ENCODE assay signal across 8 mouse cellular contexts in the genomic region with DNA sequence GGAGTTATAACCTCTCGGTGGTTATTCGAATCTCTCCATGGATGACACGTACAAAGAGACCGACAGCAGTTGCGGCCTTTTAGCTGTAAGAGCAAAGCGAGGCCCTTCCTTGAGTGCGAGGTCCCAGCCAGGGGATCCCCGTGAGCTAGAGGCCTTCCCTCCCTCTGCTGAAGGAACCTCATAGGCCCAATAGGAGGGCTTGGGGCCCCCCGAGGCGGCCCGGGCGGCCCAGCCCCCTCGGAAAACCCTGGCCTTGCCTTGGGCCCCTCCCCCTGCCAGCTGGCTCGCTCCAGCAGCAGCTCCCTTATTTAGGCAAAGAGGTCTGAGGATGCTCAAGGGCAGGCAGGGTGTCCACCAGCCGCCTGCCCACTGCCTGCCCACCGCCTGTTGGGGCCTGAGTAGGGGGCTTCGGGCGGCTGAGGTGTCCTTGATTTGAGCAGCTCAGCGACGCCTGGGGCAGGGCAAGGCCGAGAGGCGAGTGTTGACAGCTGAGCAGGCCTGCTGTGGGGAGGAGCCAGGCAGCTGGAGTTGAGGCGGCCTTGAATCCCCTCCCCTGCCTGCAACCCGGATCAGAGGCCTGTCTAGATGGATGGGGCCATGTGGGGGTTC. TPM values are rescaled to one million over a fixed set of nuclear protein-coding genes. Genes with fewer than 3 reads are reported as not detected.
DNase-seq lines count a peak whose midpoint lies in the region; ATAC-seq lines count a peak whose summit lies in the region.

No protein-coding gene starts in this region.

- H3K4me3 ChIP-seq in forebrain, embryonic 10.5 days, result peak overlapping the region; percentile 77
- peak overlapping the region; percentile 81 for H3K4me3 ChIP-seq in hindbrain, embryonic 13.5 days
- peak overlapping the region; percentile 81 for H3K4me3 ChIP-seq in midbrain, embryonic 13.5 days (replicated peaks)

- H3K9me3 ChIP-seq in forebrain, embryonic 10.5 days, result no peaks in the 10 kb centered on the region
- no peaks in the 10 kb centered on the region for H3K9me3 ChIP-seq in hindbrain, embryonic 13.5 days
- no peaks in the 10 kb centered on the region for H3K9me3 ChIP-seq in midbrain, embryonic 13.5 days

- H3K27me3 ChIP-seq in forebrain, embryonic 10.5 days (ENCODE audit: poor library complexity, severe bottlenecking), result peaks cover 76% of the 10 kb centered on the region
- H3K27me3 ChIP-seq in hindbrain, embryonic 13.5 days, result peaks cover 20% of the 10 kb centered on the region
- H3K27me3 ChIP-seq in midbrain, embryonic 13.5 days, result peaks cover 18% of the 10 kb centered on the region

- ATAC-seq in hindbrain, embryonic 13.5 days (ENCODE audit: low FRiP score), result peak; percentile 12
- peak; percentile 47 for ATAC-seq in midbrain, embryonic 13.5 days

- intact Hi-C loops in gastrocnemius, postnatal 36 days (cut with DNase I), result no loop called here

- DNase-seq in gastrocnemius, postnatal 10 days, result peak; percentile 36
- no peak for DNase-seq in gastrocnemius, postnatal 36 days
- DNase-seq in adrenal gland, adult (ENCODE audit: inconsistent age in 2 of 2, low spot score in 1 of 2), result peak; percentile 81 to 92
- DNase-seq in forebrain, embryonic 10.5 days (ENCODE audit: extremely low spot score, low spot score), result peak; percentile 60
- DNase-seq in thymus, postnatal 0 days (ENCODE audit: low spot score), result peak; percentile 70
- no peak for DNase-seq in layer of hippocampus, adult 9-11 months

- peak overlapping the region; percentile 87 for H3K4me2 ChIP-seq in hindbrain, embryonic 13.5 days
- peak overlapping the region; percentile 99 for H3K4me2 ChIP-seq in midbrain, embryonic 13.5 days (replicated peaks)

- H3K27ac ChIP-seq in forebrain, embryonic 10.5 days, result peak overlapping the region; percentile 86
- peak overlapping the region; percentile 98 for H3K27ac ChIP-seq in hindbrain, embryonic 13.5 days
- peak overlapping the region; percentile 98 for H3K27ac ChIP-seq in midbrain, embryonic 13.5 days

- H3K4me1 ChIP-seq in forebrain, embryonic 10.5 days, result peaks cover 68% of the 10 kb centered on the region
- peaks cover 65% of the 10 kb centered on the region for H3K4me1 ChIP-seq in hindbrain, embryonic 13.5 days (replicated peaks)
- H3K4me1 ChIP-seq in midbrain, embryonic 13.5 days (replicated peaks), result peaks cover 64% of the 10 kb centered on the region

- peak overlapping the region; percentile 94 for H3K9ac ChIP-seq in hindbrain, embryonic 13.5 days
- peak overlapping the region; percentile 96 for H3K9ac ChIP-seq in midbrain, embryonic 13.5 days (replicated peaks)

- no peaks in the 10 kb centered on the region for H3K36me3 ChIP-seq in forebrain, embryonic 10.5 days (replicated peaks)
- no peaks in the 10 kb centered on the region for H3K36me3 ChIP-seq in hindbrain, embryonic 13.5 days
- H3K36me3 ChIP-seq in midbrain, embryonic 13.5 days, result 0 out of 2 replicates have a peak, but pooled peaks cover 2% of the 10 kb centered on the region

- under 1% methylated on average over 24 of the region's 24 CpGs for WGBS in forebrain, embryonic 10.5 days
- 2% methylated on average over 24 of the region's 24 CpGs for WGBS in hindbrain, embryonic 13.5 days
- WGBS in midbrain, embryonic 13.5 days, result 1% methylated on average over 19 of the region's 24 CpGs

RNA-seq across cellular contexts. Expression of gene Kcnh2, which starts 1.0 kb away (rescaled TPM):
- 10 to 100 TPM in 1 of 2 experiments, 1 to 10 TPM in 1; 5.4 to 10.8 TPM for total RNA-seq in gastrocnemius, postnatal 10 days (2021)
- total RNA-seq in gastrocnemius, postnatal 36 days (2021), result 1 to 10 TPM; 2.2 to 2.6 TPM
- polyA plus RNA-seq in forebrain, embryonic 10.5 days (2016; fragmentation: Nextera tagmentation; extraction: Ambion mirVana), result 17.8 and 21.3 TPM in 2 replicates
- 12.8 and 14.2 TPM in 2 replicates for polyA plus RNA-seq in hindbrain, embryonic 13.5 days (2015; fragmentation: Nextera tagmentation; extraction: Ambion mirVana)
- 9.0 and 10.3 TPM in 2 replicates for polyA plus RNA-seq in midbrain, embryonic 13.5 days (2015; fragmentation: Nextera tagmentation; extraction: Ambion mirVana)
- 5.3 and 7.2 TPM in 2 replicates for polyA plus RNA-seq in thymus, postnatal 0 days (2015; fragmentation: Nextera tagmentation; extraction: Ambion mirVana)

RNA-seq across cellular contexts. Expression of gene Nos3, which starts 12.3 kb away (rescaled TPM):
- 10 to 100 TPM in 1 of 2 experiments, 1 to 10 TPM in 1; 7.7 to 11.2 TPM for total RNA-seq in gastrocnemius, postnatal 10 days (2021)
- 1 to 10 TPM; 4.9 to 5.4 TPM for total RNA-seq in gastrocnemius, postnatal 36 days (2021)
- 7.6 and 8.1 TPM in 2 replicates for polyA plus RNA-seq in forebrain, embryonic 10.5 days (2016; fragmentation: Nextera tagmentation; extraction: Ambion mirVana)
- polyA plus RNA-seq in hindbrain, embryonic 13.5 days (2015; fragmentation: Nextera tagmentation; extraction: Ambion mirVana), result 9.8 and 10.2 TPM in 2 replicates
- polyA plus RNA-seq in midbrain, embryonic 13.5 days (2015; fragmentation: Nextera tagmentation; extraction: Ambion mirVana), result 7.0 and 7.8 TPM in 2 replicates
- 1.5 and 1.7 TPM in 2 replicates for polyA plus RNA-seq in thymus, postnatal 0 days (2015; fragmentation: Nextera tagmentation; extraction: Ambion mirVana)

RNA-seq across cellular contexts. Expression of gene Atg9b, which starts 39.6 kb away (rescaled TPM):
- total RNA-seq in gastrocnemius, postnatal 10 days (2021), result under 1 TPM; 0.23 to 0.26 TPM
- not detected for total RNA-seq in gastrocnemius, postnatal 36 days (2021)
- 0.99 and 1.3 TPM in 2 replicates for polyA plus RNA-seq in forebrain, embryonic 10.5 days (2016; fragmentation: Nextera tagmentation; extraction: Ambion mirVana)
- polyA plus RNA-seq in hindbrain, embryonic 13.5 days (2015; fragmentation: Nextera tagmentation; extraction: Ambion mirVana), result 0.57 and 0.93 TPM in 2 replicates
- 0.39 and 0.69 TPM in 2 replicates for polyA plus RNA-seq in midbrain, embryonic 13.5 days (2015; fragmentation: Nextera tagmentation; extraction: Ambion mirVana)
- polyA plus RNA-seq in thymus, postnatal 0 days (2015; fragmentation: Nextera tagmentation; extraction: Ambion mirVana), result 2.0 and 3.0 TPM in 2 replicates

RNA-seq across cellular contexts. Expression of gene Abcb8, which starts 41.1 kb away (rescaled TPM):
- 10 to 100 TPM; 35.9 to 45.5 TPM for total RNA-seq in gastrocnemius, postnatal 10 days (2021)
- 10 to 100 TPM; 37.6 to 38.0 TPM for total RNA-seq in gastrocnemius, postnatal 36 days (2021)
- 57.1 and 61.8 TPM in 2 replicates for polyA plus RNA-seq in forebrain, embryonic 10.5 days (2016; fragmentation: Nextera tagmentation; extraction: Ambion mirVana)
- polyA plus RNA-seq in hindbrain, embryonic 13.5 days (2015; fragmentation: Nextera tagmentation; extraction: Ambion mirVana), result 45.7 and 48.7 TPM in 2 replicates
- 50.2 and 51.5 TPM in 2 replicates for polyA plus RNA-seq in midbrain, embryonic 13.5 days (2015; fragmentation: Nextera tagmentation; extraction: Ambion mirVana)
- polyA plus RNA-seq in thymus, postnatal 0 days (2015; fragmentation: Nextera tagmentation; extraction: Ambion mirVana), result 32.6 and 33.9 TPM in 2 replicates

Comparison
In these comparisons a context has a peak if more than half of its experiments do, and no peak if none do; other contexts are left out.
1. DNase-seq: peak in gastrocnemius, postnatal 10 days (single experiment), adrenal gland, adult (2 of 2), forebrain, embryonic 10.5 days (single experiment) and thymus, postnatal 0 days (single experiment); none in gastrocnemius, postnatal 36 days (0 of 2) and layer of hippocampus, adult 9-11 months (single experiment).
2. Peak in every context shown above with its lines, with median percentiles within 50 percentile points of each other: H3K27ac ChIP-seq and H3K4me3 ChIP-seq.